Mouse (Mus musculus): ENCODE results near the gene Gtpbp1. TPM values are rescaled to one million over a fixed set of nuclear protein-coding genes. Genes with fewer than 3 reads are reported as not detected.

Gene Gtpbp1
- total RNA-seq, 4 experiments from 2014 or later, result 24.8 to 31.0 (median 29.0) TPM

DNA sequence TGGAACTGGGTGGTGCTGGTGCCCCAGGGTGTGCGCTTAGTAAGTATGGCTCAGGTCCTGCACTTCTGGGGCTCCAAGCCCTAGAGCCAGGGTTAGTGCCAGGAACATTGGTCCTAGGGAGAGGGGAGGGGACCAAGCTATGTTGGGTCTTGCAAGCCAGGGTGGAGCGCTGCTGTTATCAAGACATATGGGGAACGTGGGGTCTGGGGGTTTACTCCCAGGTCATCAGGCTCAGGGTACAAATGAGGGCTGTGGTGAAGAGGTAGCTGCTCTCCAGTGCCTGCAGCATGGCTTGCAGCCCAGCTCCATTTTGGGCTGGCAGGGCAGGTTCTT, 62.7 kb downstream of the Gtpbp1 start:
- no peak for DNase-seq (ENCODE audit: low spot score)

DNA sequence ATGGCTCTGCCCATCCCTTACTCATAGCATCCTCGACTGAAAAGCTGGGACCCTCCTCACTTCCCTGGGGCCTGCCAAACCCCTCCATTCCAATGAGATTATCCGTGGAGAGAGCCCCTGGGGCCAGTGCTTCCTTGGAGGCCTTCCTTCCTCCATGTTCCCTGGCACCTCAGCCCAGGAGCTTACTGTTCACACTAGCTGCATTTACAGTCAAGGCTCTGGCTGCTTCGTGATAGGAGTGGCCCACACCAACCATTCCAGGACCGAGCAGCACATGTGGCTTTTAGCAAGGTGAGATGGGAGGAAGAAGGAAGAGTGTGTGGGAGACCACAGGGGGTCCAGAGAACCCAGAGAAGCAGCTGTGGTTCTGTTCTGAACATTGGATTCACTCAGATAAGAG, 63.2 kb downstream of the Gtpbp1 start:
- no peak for DNase-seq (ENCODE audit: low spot score)

DNA sequence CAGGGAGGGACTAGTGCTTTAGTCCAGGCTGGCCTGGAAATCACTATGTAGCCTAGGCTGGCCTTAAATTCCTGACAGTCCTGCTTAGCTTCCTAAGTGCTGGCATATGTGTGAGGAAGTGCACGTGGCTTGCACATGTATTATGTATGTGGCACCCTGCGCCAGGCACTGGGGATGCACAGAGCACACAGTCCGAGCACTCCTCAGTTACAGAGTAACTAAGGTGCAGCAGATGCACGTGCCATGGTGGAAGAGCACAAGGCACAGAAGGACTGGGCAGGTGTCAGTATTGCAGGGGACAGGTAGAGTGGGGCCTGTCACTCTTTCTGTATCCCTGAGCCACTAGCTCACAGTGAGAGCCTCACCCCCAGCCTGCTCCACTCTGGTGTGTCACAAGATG, 64.5 kb downstream of the Gtpbp1 start:
- DNase-seq (ENCODE audit: low spot score), result no peak

DNA sequence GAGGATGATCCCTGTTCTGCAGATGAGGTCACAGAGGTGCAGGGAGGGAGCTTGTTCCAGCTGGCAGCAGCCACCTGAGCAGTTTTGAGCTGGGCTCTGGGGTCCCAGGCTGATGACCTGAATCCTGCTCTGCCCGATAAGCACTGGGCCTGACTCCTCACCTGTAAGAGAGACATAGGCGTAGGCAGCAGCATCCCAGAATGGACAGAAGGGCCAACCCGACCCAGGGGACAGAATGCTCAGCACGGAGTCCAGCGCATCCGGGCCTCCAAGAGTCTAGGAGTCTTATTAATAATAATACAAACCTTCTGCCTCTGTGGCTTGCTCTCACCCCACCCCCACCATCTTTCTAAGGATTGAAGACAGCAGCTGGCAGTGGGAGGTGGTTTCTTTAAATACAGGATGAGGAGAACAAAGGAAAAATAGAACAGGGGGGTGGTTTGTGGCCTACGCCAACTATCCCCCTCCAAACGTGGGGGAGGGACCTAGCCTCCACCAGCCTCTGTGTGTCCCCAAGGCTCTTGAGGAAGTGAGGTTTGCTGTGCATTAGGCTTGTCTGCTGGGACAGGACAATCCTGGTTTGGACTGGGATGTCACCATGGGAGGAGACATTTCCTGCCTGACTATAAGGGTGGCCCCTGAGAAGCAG, 65.5 kb downstream of the Gtpbp1 start:
- DNase-seq (ENCODE audit: low spot score), result no peak

DNA sequence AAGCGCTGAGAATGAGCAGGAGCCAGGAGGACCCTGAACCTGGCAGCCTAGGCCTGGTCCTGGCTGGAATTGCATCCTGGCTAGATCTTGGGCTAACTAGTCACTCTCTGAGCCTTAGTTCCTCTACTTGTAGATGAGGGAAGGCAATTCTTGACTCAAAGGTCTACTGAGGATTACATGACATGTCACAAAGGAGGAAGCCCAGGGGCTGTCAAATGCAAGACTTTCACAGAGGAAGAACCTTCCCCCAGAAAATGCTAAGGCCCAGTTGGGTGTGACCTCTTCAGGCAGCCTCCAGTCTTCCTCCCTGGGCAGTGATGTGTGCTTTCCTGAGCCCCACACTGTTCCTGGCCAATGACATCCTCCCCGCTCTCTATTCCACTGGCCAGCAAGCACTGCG, 66.5 kb downstream of the Gtpbp1 start:
- DNase-seq (ENCODE audit: low spot score), result no peak

DNA sequence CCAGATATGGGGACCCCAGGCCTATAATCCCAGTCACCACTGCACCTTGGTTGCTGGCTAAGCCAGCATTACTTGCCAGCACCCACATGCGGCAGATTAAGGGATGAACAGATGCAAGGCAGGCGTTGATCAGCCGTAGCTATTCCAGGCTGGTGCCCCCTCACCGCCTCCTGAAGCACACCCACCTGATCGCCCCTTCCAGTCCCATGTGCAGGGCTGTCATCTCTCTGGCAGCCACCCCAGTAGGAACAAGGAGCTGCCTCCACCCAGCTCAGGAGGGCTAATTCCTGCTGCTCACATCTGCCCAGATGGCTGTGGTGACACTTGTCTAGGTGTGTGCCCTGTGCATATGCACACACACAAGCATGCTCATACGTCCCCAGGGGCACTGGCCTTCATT, 70.3 kb downstream of the Gtpbp1 start:
- no peak for DNase-seq (ENCODE audit: low spot score)

DNA sequence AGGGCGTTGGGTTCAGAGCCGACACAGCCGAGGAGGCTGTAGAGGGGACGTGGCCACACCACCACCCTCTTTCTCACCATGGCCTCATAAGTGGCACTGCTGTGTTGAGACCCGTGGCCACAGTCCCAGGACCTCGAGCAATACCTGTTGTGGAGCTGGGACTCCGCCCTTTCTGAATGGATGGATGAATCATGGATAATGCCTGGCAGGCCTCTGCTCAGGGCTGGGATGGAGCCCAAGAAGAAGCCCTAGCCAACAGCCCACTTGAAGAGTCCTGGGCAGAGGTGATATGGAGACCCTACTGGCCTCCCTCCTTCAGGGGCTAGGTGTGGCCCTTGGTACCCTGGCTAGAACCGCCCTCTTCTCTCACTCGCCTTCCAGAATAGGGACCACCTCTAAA, 72.4 kb downstream of the Gtpbp1 start:
- no peak for DNase-seq (ENCODE audit: low spot score)

DNA sequence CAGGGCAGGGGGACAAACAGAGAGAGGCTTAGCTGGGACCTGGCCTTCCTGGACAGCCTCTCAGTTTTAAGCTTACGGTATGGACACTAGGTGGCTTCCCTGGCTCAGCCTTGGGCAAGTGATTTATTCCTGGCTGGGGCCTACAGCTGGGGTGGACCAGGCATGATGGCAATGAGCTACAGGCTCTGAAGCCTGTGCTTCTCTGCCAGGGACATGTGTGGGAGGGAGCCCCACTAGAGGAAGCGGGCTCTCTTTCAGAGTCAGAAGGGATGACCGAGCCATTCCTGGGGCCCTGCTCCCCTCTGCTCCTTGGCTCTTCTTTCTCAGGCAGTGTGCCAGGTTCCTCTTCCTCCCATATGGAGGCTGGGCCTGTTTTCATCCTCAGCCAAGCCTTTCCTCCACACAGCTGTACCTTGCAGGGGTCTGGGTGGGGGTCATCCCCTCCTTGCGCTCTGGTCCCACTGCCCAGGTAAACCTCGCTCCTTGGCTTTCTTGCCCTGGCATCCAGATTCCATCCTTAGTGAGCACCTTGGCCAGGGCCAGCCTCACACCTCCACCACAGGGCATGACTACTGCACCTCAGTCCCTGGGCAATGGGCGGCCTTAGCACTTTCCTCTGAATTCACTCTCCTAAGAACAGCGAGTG, 73.1 kb downstream of the Gtpbp1 start:
- no peak for DNase-seq (ENCODE audit: low spot score)

DNA sequence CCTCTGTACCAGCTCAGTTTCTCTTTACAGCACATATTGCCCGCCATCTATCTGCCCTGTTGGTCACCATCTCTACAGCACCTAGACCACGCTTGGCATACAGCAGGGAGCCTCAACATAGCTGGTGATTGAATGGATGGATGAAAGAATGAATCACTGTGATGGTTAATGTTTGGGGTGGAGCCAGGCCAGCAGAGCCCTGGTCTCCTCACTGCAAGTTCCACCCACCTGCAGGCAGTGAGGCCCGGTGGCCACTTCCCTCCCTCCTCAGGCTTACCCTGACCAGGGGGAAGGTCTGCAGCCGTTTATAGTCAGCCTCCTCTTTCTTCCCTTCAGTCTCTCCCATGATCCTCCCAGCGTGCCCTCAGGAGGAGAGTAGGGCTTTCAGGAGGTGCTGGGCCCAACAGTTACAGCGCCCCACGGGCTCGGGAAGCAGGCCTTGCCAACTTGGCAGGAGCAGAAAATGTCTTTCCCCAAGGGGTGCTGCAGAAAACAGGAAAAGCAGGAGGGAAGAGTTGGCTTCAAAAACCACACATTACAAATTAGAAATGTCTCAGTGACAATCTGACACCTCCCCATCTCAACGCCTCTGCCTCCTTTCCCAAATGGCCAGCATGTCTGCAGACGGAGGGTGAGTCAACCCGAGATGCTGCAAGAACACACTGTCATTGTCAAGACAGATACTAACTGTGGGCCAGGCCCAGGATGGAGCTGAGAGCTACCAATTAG, 74.1 kb downstream of the Gtpbp1 start:
- DNase-seq (ENCODE audit: low spot score), result no peak

DNA sequence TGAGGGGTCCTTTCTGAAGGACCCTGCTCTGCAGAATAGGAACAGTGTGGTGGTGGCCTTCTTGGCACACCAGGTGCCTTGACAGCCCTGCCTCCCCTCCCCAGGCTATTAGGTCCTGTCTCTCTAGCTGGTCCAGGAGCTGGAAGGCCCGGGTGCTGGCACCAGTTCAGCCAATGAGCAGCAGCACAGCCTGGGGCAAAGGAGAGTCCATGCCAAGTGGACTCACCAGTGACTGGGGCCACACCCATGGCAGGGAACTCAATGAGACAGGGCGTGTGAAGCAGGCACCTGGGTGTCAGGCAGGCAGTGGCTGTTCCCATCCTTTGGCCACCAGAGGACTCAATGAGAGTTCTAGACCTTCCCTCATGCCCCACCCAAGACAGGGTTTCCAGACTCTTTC, 74.7 kb downstream of the Gtpbp1 start:
- DNase-seq (ENCODE audit: low spot score), result no peak

DNA sequence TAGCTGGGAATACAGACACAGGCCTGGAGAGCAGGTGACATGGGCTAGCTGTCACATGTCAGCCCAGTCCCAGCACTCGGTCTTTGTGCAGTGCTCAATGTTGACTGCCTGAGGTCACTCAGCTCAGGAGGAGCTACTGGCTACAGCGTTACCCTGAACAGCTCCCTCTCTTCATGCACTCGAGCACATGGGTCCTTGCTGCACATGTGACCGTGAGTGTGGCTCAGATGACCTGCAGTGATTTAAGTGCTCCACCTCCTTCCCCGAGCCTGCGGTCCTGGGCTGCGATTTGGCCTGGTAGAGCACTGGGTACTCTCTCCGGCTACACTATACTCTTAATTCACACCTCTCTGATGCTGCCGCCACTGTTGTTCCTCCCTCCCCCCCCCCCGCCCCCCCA, 75.5 kb downstream of the Gtpbp1 start:
- DNase-seq (ENCODE audit: low spot score), result no peak

DNA sequence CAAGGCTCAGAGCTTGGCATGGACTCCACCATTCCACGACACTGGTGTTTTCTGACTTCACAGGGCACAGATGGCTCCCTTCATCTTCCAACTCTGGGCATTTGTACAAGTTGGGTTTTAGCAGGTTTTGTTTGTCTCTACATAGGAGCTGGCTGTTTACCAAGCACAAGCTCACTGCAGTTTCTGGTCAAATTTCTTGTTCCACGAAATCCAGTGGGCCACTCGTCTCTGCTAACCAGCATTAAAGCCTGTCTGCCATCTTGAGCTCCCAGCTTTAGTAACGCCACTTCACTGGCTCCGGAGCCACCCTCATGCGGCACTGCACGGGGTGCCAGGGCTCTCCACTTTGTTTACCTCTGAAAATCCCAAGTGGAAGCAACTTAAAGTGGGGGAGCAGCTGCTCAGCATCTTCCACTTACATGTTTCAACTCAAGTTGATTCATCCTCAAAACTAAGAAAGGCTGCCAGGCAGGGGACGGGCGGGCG, 76.0 kb downstream of the Gtpbp1 start:
- no peak for DNase-seq (ENCODE audit: low spot score)

DNA sequence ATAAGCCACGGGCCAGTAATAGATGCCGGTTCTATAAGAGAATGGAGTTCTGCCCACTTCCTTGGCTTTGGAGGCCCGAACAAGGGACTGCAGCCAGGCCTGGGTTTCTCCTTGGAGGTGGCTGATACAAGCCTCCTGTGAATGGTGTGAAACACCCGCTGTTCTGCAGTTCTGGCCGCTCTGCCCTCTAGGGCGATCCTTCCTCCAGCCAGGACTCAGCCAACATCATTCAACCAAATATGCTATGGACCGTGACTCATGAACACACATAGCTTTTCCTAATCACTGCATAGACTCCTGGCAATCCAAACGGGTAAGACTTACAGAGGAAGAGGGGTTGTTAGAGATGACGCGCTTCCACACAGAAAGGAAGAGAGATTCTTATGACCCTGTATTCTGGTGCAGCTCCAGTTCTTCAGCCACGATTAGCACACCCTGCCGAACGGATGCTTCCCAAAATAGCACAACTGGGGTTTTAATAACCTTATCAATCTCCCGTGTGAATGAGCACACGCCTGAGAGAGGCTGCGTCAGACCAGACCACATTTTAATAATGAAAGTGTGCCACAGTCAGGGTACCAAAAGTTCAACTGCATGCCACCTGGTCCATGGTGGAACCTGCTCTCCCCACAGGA, 76.8 kb downstream of the Gtpbp1 start:
- DNase-seq (ENCODE audit: low spot score), result peak; percentile 54

DNA sequence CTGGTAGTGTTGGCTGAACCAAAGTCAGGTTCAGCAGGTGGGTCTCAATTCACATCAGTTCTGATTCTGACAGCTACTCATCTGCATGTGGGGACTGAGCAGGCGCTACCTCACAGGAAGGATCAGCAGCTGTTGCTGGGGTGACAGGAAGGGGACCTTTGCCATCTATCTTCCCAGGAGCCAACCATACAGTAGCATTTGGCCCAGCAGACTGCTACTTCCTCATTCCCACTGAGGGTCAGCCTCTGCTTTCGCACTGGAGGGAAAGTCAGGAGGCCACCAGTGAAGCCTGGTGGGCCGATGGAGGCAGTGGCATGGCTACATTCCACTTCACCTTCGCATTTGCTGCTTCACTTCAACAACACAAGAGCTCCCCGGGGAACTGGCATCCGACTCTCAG, 77.7 kb downstream of the Gtpbp1 start:
- DNase-seq (ENCODE audit: low spot score), result no peak

DNA sequence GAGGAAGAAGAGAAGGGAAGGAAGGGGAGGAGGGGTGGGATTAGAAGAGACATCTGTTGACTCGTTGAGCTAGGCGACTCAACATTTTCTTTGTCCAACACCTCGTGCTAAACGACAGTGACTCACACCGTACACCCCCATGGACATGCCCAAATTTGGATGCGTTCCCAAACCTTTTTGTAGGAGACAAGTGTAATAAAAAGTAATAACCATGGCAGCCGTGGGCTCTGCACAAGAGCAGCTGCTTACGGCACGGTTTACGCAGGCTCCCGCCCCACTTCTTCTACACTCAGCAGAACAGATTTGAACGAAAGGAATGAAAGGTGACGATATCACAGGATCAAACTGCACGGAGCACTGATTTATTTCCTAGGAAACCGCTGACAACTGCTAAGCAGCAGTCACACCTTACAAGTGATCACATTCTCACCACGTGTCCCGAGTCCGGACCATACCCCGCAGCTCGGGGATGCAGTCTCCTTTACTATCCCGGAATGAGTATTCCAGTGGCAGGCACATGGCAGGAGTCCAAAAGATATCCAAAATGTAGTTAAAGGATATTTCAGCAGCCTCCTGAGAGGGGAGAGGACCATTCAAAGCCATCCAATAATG, 80.1 kb downstream of the Gtpbp1 start:
- no peak for DNase-seq (ENCODE audit: low spot score)

Other genes with a start within 250 kb of the Gtpbp1 start
- gene Csnk1e, start 235.3 kb upstream of the Gtpbp1 start, total RNA-seq (2022), result 10 to 100 TPM; 49.3 to 64.6 (median 56.6) TPM
- gene Kcnj4, start 185.6 kb upstream of the Gtpbp1 start, total RNA-seq (2022), result 1 to 10 TPM in 3 of 4 experiments, under 1 TPM in 1; 0.92 to 1.6 (median 1.4) TPM
- gene Kdelr3, start 174.4 kb upstream of the Gtpbp1 start, total RNA-seq (2022), result 1 to 10 TPM; 4.3 to 5.2 (median 4.5) TPM
- gene Ddx17, start 144.1 kb upstream of the Gtpbp1 start, total RNA-seq (2022), result 10 to 100 TPM; 67.0 to 82.8 (median 74.6) TPM
- under 1 TPM in 1 of 4 experiments, not detected in 3; 0.28 TPM for gene Dmc1, start 85.7 kb upstream of the Gtpbp1 start, total RNA-seq (2022)
- under 1 TPM; 0.37 to 0.82 (median 0.63) TPM for gene Fam227a, start 31.9 kb upstream of the Gtpbp1 start, total RNA-seq (2022)
- 10 to 100 TPM; 16.1 to 24.6 (median 19.7) TPM for gene Cby1, start 31.6 kb upstream of the Gtpbp1 start, total RNA-seq (2022)
- 100 to 1,000 TPM; 103 to 122 (median 108) TPM for gene Tomm22, start 20.0 kb upstream of the Gtpbp1 start, total RNA-seq (2022)
- 10 to 100 TPM; 19.7 to 28.9 (median 23.3) TPM for gene Josd1, start 2.9 kb upstream of the Gtpbp1 start, total RNA-seq (2022)
- gene Sun2, start 51.7 kb downstream of the Gtpbp1 start, total RNA-seq (2022), result 10 to 100 TPM; 83.8 to 98.3 (median 94.7) TPM
- 10 to 100 TPM; 21.0 to 25.3 (median 21.7) TPM for gene Dnal4, start 87.0 kb downstream of the Gtpbp1 start, total RNA-seq (2022)
- 1 to 10 TPM; 1.3 to 2.0 (median 1.8) TPM for gene Nptxr, start 113.9 kb downstream of the Gtpbp1 start, total RNA-seq (2022)
- gene Npcd, start 143.4 kb downstream of the Gtpbp1 start, total RNA-seq (2022), result under 1 TPM in 3 of 4 experiments, not detected in 1; 0.33 to 0.69 (median 0.47) TPM
- 10 to 100 TPM; 15.5 to 20.3 (median 18.9) TPM for gene Cbx6, start 143.8 kb downstream of the Gtpbp1 start, total RNA-seq (2022)
- 1 to 10 TPM; 7.2 to 8.4 (median 8.0) TPM for gene Apobec3, start 200.8 kb downstream of the Gtpbp1 start, total RNA-seq (2022)

Data from heart, adult 8-10 months (tissue).